Mouse (Mus musculus): ENCODE data around the gene Slc2a3.
"Not testable (repeated sequence)": the region's sequence is repeated elsewhere in the genome, so short reads cannot be mapped to it uniquely, and the experiment has no call there.

Slc2a3 gene

GRCm38 (mm10) chr6:122711455-122711854, 90.0 kb downstream of the Slc2a3 start:
- DNase-seq (ENCODE audit: low spot score in 2 of 2): no peak

DNA sequence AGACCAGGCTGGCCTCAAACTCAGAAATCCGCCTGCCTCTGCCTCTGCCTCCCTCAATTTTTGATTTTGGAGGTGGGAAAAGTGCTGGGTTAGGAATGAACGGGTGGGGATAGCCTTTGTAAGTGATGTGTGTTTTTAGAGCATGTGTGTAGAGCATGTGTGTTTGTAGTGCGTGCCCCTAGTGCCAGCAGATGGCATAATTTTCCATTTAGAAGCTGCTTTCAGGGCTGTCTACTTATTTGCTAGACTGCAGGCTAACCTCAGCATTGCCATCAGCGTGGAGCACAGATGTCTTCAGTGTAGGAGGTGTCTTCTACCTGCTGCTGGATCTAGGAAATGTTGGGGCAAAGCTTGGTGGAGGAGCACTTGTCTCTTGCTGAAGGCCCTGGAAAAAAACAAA, 92.6 kb downstream of the Slc2a3 start:
- no peak for DNase-seq (ENCODE audit: low spot score in 2 of 2)

DNA sequence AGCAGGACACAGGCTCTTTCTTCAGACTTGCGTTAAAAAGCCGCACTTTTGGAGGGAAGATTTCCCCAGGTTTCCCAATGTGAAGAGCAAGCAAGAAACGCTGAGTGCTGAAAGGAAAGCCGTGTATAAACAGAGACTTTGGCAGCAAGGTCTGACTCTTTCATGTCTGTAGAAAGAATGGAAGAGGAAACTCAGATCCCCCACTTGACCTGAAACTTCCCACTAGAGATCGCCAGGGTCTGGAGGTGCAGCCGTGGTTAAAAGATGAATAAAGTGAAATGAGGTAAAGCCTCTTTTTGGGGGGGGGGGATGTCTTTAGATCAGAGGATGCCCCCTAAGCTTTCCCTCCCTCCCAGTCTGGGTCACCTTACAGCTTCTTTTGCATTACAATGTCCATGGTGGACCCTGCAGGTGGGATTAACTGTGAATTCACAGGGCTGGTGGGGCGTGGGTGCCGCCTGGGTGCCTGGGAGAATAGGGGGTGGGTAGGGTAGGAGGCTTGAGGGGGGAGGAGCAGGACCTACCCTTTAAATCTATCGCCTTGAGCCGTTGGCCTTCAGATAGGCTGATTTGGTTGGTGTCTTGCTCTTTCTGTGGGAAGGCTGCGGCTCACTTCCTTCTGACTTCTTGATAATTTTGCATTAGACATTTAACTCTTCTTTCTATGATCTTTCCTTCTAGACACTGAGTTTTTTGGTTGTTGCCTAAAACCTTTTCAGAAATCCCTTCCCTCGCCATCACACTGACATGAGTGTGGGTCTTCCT, 94.2 kb downstream of the Slc2a3 start, which contains the start of gene Nanog:
Gene Nanog, plus strand, starts transcription at position 454 of the 765 bp plus-strand sequence.
- no peak for DNase-seq (ENCODE audit: low spot score in 2 of 2)

- DNase-seq (ENCODE audit: low spot score in 2 of 2): no peak
Measured at GRCm38 (mm10) chr6:122706337-122706840, 95.1 kb downstream of the Slc2a3 start.

DNA sequence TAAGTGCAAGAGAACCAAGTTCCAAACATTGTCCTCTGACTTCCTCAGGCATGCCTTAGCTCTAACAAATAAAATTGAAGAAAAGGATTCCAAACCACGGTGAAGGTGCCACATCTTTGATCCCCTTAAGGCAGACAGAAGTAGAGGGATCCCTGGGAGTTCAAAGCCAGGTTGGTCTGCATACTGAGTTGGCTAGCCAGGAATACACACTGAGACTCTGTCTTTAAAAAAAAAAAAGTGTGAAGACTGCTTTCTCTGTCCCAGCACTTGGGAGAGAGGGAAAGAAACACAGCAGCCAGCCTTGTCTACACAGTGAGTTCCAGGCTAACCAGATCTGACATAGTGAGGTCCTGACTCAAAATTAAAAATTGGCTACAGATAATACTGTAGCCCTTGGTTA, 97.7 kb downstream of the Slc2a3 start:
- DNase-seq (ENCODE audit: low spot score in 2 of 2): no peak

GRCm38 (mm10) chr6:122703251-122703650, 98.2 kb downstream of the Slc2a3 start:
- DNase-seq (ENCODE audit: low spot score in 2 of 2): no peak

- no peak for DNase-seq (ENCODE audit: low spot score in 2 of 2)
Measured at GRCm38 (mm10) chr6:122702480-122703124, 98.8 kb downstream of the Slc2a3 start.

DNA sequence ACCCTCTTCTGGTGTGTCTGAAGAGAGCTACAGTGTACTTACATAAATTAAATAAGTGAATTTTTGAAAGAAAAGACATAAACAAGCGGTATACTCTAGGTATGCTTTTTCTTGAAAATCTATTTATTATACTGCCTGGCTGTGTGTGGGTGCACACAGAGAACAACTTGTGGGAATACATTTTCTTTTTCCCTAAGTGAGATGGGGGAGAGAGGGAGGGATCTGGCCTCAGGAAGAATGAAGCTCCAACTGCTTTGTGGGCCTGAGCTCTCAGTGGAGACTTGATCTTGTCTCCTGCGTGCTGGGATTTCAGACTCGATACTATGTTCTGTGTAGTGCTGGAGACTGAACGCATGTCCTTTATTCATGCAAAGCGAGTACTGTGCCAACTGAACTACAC, 99.6 kb downstream of the Slc2a3 start:
- no peak for DNase-seq (ENCODE audit: low spot score in 2 of 2)

GRCm38 (mm10) chr6:122699628-122700027, 101.8 kb downstream of the Slc2a3 start:
- DNase-seq (ENCODE audit: low spot score in 2 of 2): not testable (repeated sequence)

DNA sequence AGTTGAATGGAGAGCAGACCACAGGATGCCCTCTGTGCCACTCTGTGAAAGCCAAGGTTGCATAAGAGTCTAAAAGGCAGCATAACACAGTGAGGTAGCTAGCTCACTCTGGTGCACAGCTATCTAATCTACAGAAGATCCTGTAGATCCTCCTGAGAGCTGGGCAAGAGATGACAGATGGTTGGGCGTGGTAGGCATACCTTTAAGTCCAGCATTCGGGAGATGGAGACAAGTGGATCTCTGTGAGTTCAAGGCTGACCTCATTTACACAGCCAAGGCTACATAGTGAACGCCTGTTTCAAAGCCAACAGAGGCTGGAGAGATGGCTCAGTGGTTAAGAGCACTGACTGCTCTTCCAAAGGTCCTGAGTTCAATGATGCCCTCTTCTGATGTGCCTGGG, 106.0 kb downstream of the Slc2a3 start:
- DNase-seq (ENCODE audit: low spot score in 2 of 2): no peak

DNA sequence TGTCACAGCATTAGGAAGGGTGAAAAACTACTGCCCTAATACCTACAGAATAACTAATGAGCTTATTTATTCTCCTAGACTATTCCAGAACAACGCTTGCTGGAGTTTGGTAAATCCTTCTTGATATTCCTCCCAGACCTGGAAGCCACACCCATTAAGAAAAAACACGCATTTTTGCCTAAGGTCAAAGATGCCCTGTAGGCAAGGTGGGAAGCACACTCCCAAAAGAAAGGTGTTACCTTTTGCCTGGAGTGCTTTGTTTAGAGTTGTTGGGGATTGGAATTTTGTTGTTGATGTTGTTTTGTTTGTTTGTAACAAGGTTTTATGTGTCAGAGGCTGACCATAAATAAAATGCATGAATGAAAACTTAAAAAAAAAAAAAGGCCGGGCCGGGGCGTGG, 111.4 kb downstream of the Slc2a3 start:
- DNase-seq (ENCODE audit: low spot score in 2 of 2): no peak

GRCm38 (mm10) chr6:122689411-122690055, 111.9 kb downstream of the Slc2a3 start:
- no peak for DNase-seq (ENCODE audit: low spot score in 2 of 2)

- no peak for DNase-seq (ENCODE audit: low spot score in 2 of 2)
Measured at GRCm38 (mm10) chr6:122686709-122687108, 114.7 kb downstream of the Slc2a3 start.

DNA sequence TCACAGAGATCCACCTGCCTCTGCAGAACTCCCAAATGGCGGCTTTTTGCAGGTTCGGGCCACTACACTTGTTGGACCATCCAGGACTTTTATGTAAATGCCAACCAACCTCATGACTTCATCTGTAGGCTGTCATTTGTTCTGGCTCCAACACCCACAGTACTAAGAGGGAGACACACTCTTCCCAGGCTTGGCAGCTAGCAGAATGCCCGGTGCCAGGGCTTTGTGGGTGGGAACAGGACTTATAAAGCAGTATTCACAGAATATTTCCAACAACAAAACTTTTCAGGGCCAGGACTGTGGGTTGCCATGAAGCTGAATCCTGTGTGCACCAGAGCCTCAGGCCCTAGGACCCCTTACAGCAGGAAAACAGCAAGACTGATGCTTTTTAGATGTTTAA, 118.8 kb downstream of the Slc2a3 start:
- DNase-seq (ENCODE audit: low spot score in 2 of 2): peak; percentile 70 to 74
